Mouse (Mus musculus): Measurements from ENCODE around the gene Ddit4.

GRCm38 (mm10) chr10:59936058-59936856 is 15.4 kb downstream of the Ddit4 start:
- no peak for TF ChIP-seq POLR2A (IDR thresholded peaks at IDR 0.05; ENCODE audit: borderline replicate concordance, insufficient read depth, low read length)
- no peak for TF ChIP-seq CTCF (IDR thresholded peaks at IDR 0.05; ENCODE audit: borderline replicate concordance, insufficient read depth, low read depth, low read length)
